Mouse (Mus musculus) frontal cortex, postnatal 10 days (tissue): ENCODE results near the gene Pth1r.
A peak's percentile ranks its signal among the peaks of the same experiment; 100 is the strongest.

ENCODE experiments used
- DNase-seq, 2 experiments: peaks; one replicate each; pipeline ENCODE4 v3.0.0; 2022; ENCODE audit warnings: low spot score in 2 of 2, mixed read lengths in 1 of 2

The Pth1r gene

DNA sequence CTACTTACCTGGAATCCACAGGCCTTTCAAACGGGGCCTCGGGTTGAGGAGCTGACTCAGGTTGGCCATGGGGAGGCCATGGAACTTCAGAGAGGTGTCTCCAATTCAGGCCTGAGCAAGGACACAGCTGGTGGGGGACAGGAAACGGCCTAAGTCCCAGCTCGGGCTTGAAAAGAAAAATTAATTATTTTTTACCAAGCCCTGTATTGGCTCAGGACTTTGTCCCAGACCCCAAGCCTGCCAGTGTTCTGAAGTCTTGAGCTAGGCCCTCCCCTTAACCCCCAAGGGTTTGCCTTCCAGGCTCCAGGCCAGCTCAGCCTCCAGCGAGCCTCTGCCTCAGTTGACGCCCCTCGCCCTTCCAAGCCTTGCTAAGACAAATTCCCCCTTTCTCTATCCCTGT lies at the start of gene Pth1r:
TSS of gene Pth1r (minus strand) at position 185 of the 400 bp plus-strand sequence.
- DNase-seq: no peak

DNA sequence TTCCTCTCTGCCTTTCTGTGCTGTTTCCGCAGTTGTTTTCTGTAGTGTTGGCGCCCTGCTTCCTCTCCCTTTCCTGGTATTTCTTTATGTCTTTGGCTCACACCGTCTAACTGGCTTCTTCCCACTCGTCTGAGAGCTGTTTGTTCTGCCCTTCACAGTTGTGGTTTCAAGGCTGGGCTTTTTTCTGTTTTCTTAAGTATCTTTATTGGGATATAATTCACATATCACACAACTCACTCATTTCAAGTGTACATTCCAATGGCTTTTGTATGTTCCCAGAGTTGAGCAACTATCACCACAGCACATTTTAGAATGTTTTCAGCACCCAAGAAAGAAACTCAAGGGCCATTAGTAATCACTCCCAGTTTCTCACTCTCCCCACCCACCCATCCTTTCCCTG lies 43.5 kb upstream of the Pth1r start:
- DNase-seq: no peak

GRCm38 (mm10) chr9:110788169-110788568 lies 41.2 kb upstream of the Pth1r start:
- DNase-seq: no peak

- no peak for DNase-seq
Observed at GRCm38 (mm10) chr9:110783611-110784010, 36.7 kb upstream of the Pth1r start.

GRCm38 (mm10) chr9:110781731-110782130 lies 34.8 kb upstream of the Pth1r start:
- DNase-seq: peak; percentile 80 to 81

DNA sequence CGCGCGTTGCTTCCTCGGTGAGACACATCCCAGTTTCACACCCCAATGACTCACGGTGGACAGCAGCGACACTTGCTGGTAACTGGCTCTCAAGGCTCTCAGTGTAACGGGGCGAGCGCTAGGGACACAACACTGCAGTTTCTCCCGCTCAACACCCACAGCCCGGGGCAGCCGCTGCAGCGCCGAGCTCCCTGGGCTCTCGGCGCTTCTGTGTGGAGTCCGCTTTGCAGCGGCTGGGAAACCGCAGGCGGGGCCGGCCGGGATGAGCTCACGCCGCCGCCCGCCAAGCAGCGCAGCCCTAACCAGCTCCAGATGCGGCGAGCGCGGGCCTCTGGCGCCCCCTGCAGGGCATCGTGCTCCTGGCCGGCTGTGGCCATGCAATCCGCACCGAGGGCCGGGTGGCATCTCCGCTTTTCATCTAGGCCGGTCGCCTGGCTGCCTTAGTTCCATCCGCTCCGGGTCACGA lies 34.3 kb upstream of the Pth1r start:
- peak; percentile 79 to 93 for DNase-seq

- DNase-seq: no peak
Observed at GRCm38 (mm10) chr9:110779242-110779913, 32.4 kb upstream of the Pth1r start.

DNA sequence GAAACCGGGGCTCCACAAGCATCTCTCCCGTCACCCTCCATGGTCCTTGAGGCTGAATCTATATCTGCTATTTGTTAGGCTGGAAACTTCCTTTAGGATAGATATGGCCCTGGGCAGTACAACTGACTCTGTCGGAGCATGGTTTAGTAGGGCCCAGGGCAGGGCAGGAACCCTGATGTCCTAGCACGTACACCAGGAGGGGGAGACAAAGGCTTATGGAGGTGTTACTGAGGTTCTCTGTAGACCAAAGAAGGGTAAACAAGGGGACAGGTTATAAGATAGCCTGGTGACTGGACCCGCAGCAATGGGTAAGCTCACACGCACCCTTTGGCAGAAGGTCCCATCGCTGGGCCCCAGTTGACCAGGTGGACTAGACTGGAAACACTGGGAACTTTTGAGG lies 31.6 kb upstream of the Pth1r start:
- DNase-seq: no peak

GRCm38 (mm10) chr9:110778100-110778499 lies 31.2 kb upstream of the Pth1r start:
- no peak for DNase-seq

- DNase-seq: no peak
Observed at GRCm38 (mm10) chr9:110775269-110776022, 28.5 kb upstream of the Pth1r start.

- DNase-seq: no peak
Observed at GRCm38 (mm10) chr9:110774403-110775268, 27.7 kb upstream of the Pth1r start.

DNA sequence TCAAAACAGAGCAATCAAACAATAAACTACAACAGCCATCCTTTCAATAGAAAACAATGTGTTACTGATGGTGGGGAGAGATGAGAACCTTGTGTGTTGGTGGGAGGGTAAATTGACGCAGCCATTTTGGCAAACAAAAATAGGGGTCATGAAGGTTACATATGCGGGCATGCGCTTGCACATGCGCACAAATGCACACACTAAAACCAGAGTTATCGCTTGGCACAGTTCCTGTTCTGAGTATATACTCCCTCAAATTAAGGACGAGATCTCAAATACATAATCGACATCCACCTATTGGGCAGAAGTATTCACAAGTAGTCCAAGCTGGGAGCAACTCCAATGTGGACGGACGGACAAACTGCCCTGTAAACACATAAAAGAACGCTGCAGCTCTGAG lies 25.4 kb upstream of the Pth1r start:
- DNase-seq: no peak

DNA sequence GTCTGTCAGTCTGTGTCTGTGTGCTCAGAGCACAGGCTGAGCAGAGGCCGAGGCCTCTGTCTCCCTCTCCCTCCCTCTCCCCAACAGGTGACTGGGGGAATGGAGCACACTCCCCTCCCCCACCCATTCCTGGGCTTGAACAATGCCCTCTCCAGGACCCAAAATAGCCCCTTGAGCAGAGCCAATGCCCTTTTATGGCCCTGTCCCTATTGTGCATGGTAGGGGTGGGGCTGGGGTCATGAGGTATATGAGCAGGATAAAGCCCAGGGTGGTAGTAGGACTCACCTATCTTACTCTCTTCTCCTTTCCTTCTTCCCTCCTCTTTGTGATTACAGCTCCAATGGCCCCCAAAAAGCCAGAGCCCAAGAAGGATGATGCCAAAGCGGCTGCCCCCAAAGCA lies 16.5 kb upstream of the Pth1r start:
- DNase-seq: no peak

DNA sequence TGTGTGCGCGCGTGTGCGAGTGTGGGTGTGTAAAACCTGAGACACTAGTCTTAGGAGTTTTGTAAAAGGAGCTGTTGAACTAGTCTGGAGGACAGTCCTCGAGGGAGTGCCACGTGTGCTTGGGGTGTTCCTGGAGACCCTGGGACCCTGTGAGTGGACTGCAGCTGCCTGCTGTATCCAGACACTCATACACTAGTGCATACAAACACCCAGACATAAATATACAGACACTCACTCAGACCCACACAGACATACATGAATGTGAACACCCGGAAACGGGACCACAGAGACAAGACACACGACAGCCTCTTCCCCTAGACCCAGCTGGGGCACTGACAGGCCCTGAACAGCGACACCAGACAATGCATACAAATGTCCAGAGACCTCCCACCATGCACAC lies 15.8 kb upstream of the Pth1r start:
- DNase-seq: no peak

- no peak for DNase-seq
Observed at GRCm38 (mm10) chr9:110760886-110761285, 13.9 kb upstream of the Pth1r start.

- peak in 1 of 2 experiments; percentile 27 for DNase-seq
Observed at GRCm38 (mm10) chr9:110759265-110759664, 12.3 kb upstream of the Pth1r start.

GRCm38 (mm10) chr9:110758605-110759004 lies 11.7 kb upstream of the Pth1r start:
- peak in 1 of 2 experiments; percentile 53 for DNase-seq

DNA sequence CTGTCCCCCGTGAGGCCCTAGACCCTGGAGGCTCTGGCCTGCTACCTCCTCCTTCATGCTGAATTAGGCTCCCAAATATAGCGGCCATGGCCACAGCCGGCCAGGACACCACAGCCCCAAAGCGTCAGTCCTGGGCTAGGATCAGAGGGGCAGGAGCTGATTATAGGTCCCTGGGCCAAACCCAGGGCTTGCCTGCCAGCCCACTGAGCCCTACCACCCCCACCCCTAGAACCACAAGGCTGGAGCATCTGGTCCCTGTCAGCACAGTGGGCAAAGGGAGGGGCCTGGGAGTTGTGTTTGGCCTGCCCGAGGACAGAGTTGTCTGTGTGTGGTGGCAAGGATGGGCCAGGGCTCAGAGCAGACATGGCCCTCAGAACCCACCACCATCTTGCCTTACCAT lies 10.9 kb upstream of the Pth1r start:
- no peak for DNase-seq

DNA sequence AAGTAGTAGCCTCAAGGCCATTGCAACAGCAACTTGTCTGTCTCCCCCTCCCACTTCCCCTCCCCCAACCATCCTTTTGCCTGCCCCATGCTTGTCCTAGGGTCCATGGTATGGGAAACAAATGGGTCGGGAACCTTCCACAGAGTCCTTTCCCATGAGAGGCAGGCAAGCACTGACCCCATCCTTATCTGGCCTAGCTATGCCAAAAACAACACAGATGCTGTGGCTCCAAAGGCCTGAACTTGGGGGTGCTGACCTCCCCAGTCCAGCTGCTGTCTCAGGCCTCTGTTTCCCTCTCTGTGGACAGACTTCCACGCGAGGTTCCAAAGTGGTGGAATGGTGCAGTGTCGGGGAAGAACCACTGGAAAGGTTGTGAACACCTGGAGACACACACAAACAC lies 6.8 kb upstream of the Pth1r start:
- no peak for DNase-seq

- DNase-seq: no peak
Observed at GRCm38 (mm10) chr9:110752917-110753435, 6.0 kb upstream of the Pth1r start.

DNA sequence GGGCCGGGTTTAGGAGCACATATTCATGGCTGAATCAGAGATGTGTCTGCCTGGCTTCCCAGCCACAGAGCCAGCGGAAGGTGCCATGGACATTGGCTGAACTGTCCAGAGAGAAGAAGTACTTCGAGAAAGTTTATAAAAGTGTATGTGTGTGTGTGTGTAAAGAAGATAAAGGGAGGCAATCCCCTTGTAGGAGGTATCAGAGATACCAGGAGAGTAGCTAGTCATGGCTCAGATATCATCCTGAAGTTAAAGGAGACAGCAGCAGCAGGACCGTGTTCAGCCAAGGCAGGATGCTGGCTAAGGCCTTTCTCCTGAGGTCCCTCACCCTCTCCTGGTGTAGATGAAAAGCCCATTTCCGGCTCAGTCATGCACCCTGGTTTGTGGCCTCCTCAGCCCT lies 4.5 kb upstream of the Pth1r start:
- no peak for DNase-seq
